Mouse (Mus musculus) urinary bladder, postnatal 4 days (tissue): Measurements from ENCODE around the gene Asb12.
"Not testable (repeated sequence)": the region's sequence is repeated elsewhere in the genome, so short reads cannot be mapped to it uniquely, and the experiment has no call there.

Experiments used
- DNase-seq, 2 experiments: peaks; one replicate each; pipeline ENCODE4 v3.0.0; 2021 to 2022; ENCODE audit warnings: low spot score in 2 of 2

Gene Asb12

GRCm38 (mm10) chrX:95557887-95558286 is at the start of gene Asb12, which contains the start of gene Pfn5:
Asb12 (minus strand) TSS chrX:95557987.
Pfn5 (plus strand) TSS chrX:95558104.
- DNase-seq, result no peak

GRCm38 (mm10) chrX:95600609-95601008 is 42.8 kb upstream of the Asb12 start:
- no peak for DNase-seq

DNA sequence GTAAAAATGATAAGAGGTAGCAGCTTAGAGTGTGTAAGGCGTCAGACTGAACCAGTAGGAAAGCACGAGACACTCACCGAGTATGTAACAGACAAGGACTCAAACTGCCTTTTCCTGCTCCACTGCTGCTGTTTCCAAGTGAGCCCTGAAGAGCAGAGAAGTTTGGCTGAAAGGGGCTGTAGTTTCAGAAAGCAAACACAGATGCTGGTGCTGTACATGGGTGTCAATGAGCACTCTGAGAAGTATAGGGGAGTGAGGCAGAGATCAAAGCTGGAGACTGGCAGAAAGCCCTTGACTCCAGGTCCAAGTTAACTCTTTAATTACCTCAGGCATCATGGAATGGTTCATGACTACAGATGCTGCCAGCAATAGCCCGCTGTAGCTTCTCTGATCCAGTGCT is 3.5 kb downstream of the Asb12 start:
- no peak for DNase-seq

GRCm38 (mm10) chrX:95535493-95535892 is 22.3 kb downstream of the Asb12 start:
- DNase-seq, result not testable (repeated sequence)

DNA sequence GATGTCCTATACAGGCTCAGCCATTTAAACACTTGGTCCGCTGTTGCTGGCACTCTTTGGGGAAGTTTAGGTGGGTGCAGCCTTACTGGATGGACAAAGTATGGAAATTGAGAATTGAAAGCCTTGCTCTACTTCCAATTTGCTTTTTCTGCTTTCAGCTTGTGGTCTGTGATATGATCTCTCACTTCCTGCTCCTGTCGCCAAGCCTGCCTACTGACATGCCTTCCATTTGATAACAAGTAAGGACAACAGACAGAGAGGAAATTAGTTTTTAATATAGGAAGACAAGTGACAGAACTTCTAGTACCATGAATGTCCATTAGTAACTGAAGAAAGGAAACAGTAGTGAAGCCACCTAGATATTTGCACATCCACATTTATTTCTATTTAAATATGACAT is 32.6 kb downstream of the Asb12 start:
- no peak for DNase-seq

DNA sequence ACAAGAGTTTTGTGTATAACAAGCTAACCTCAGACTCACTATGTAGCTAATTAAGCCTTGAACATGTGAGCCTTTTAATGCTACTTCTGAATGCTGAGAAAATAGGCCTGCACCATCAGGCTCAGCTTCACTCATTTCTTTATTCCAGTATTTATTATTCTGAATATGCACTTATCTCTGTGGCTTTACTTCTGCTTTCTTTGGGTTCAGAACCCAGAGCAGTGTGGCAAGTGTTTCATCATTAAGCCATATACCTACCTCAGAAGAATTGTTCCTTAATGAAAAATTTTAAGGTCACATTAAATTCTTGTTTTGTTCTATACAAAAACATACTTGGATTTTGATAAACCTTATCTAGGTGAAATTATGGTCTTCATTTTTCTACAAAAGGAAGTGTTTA is 33.9 kb downstream of the Asb12 start:
- DNase-seq, result no peak

DNA sequence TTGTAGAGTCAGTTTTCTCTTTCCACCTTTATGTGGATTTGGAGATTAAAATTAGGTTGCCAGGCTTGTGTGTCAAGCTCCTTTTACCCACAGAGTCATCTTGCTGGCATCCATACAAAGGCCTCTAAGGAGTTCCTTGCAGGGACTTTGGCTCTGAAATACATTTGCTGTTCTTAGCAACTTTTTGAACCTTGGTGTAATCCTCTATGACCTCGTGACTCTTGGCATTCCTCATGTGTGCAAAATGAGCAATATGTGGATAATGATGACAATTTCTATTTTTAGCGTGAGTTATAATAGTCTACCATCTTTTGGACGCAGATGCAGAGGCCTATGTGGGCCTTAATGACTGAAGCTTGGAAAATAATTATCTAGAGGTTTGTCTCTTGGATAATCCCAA is 100.6 kb downstream of the Asb12 start:
- DNase-seq, result no peak

GRCm38 (mm10) chrX:95445866-95446265 is 111.9 kb downstream of the Asb12 start:
- DNase-seq, result no peak

GRCm38 (mm10) chrX:95445141-95445540 is 112.6 kb downstream of the Asb12 start:
- DNase-seq, result no peak

DNA sequence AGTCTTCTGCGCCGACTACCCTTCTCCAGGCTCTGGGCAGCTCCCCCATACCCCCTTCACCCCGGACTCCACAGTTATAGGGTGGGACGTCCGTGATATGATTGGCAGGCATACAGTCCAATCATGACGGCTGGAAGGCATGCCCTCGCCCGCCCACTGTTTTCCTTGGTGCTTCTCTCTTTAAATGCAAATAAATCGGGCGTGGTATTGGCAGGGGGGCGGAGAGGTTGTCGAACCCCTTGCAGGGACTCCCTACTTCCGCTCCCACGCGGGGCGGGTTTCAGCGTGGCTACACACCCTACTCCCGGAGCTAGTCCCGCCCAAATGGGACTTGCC is 113.0 kb downstream of the Asb12 start, which contains the start of gene Amer1:
Gene Amer1 (minus strand): TSS at position 97 of the 336 bp plus-strand sequence.
- DNase-seq, result peak; percentile 86

GRCm38 (mm10) chrX:95443898-95444775 is 113.7 kb downstream of the Asb12 start:
- peak; percentile 38 to 61 for DNase-seq

GRCm38 (mm10) chrX:95443390-95443789 is 114.4 kb downstream of the Asb12 start:
- no peak for DNase-seq

GRCm38 (mm10) chrX:95442261-95442660 is 115.5 kb downstream of the Asb12 start:
- DNase-seq, result no peak

- DNase-seq, result no peak
Observed at GRCm38 (mm10) chrX:95441290-95441689, 116.5 kb downstream of the Asb12 start.

- no peak for DNase-seq
Observed at GRCm38 (mm10) chrX:95438491-95438890, 119.3 kb downstream of the Asb12 start.

DNA sequence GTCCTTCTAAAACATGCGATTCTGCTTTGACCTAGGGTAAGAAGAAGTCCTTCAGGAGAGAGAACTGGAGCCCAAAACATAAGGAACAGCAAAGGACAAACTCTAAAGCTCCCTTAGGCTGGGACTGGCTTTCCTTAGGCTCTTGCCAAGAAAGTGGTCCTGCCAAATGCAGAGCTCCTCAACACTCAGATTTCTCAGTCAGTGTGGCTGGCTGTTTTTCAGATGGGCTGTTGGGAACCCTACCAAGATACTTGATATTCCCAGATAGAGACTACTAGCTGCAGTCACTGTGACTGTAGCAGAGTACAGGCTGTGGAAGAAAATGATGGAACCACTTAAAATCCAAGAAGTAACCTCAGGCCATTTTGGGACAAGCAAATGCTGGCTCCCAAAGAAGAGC is 120.6 kb downstream of the Asb12 start:
- no peak for DNase-seq
